Mouse (Mus musculus) liver, adult 2 months (tissue): ENCODE results near the gene Sel1l.

Source experiments
- CTCF ChIP-seq: fragments of 200-500 bp; IDR thresholded peaks from 2 replicates; pipeline ENCODE4 v1.5.1; 2011; ENCODE audit warnings: low read depth, low read length, control low read depth
- POLR2A ChIP-seq: fragments of 200-500 bp; IDR thresholded peaks from 2 replicates; pipeline ENCODE4 v1.6.1; 2011; ENCODE audit warnings: low read length, control low read depth; ENCODE audit not compliant: insufficient read depth; ENCODE audit errors: extremely low read depth

DNA sequence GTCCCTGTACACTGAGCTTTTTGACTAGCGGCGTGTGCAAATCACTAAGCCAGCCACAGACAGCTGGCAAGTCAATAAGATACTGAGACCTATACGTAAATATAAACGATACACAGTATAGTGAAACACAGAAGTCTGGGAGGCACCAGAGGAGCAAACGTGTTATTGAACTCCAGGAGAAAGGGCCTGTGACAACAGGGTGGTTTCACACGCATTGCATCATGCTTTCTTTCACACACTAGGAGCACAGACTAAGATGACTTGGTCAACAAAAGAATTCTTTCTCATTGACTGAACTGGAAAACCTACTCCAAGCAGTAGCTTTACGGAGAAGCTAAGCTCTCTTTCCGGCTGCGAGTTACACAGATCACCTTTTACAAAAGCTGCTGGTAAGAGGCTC, 3.6 kb downstream of the Sel1l start:
- TF ChIP-seq CTCF: no peak
- no peak for TF ChIP-seq POLR2A
